8 mouse cellular contexts compared by ENCODE assay signal in the genomic region with DNA sequence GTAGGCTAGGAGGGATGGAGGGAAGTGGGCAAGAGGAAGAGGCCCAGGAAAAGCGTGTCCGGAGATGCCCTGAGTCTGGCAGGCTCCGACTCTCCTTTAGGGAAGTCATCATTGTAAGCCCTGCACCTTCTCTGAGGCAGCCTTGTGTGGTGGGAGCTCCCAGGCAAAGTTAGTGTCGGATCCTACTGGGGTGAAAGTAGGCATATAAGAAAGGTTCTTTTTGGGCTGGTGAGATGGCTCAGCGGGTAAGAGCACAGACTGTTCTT. TPM values are rescaled to one million over a fixed set of nuclear protein-coding genes. Genes with fewer than 3 reads are reported as not detected.
DNase-seq lines count a peak whose midpoint lies in the region; ATAC-seq and TF ChIP-seq lines count a peak whose summit lies in the region.

No protein-coding gene starts in this region.

- H3K9ac ChIP-seq in heart, embryonic 12.5 days: peak overlapping the region; percentile 80
- H3K9ac ChIP-seq in ES-E14 (ENCODE audit: insufficient read depth, low read depth, low read length, poor library complexity, severe bottlenecking): peak overlapping the region; percentile 84

- H3K27ac ChIP-seq in heart, embryonic 12.5 days (ENCODE audit: poor library complexity, severe bottlenecking): peak overlapping the region; percentile 65
- H3K27ac ChIP-seq in ES-E14 (ENCODE audit: insufficient read depth, low read depth, low read length, poor library complexity, severe bottlenecking): no peak overlapping the region; the same call in 1 of the 2 replicates

- no peak for ATAC-seq in heart, embryonic 12.5 days (ENCODE audit: insufficient number of reproducible peaks, low FRiP score)
- ATAC-seq in granulocyte monocyte progenitor cell, adult 5-6 weeks (replicated peaks; ENCODE audit: poor library complexity, severe bottlenecking): peak; percentile 65
- ATAC-seq in CD4-positive, CD25-positive, alpha-beta regulatory T cell, adult 4 months: no peak

- peak overlapping the region; percentile 71 for H3K4me3 ChIP-seq in heart, embryonic 12.5 days
- peak overlapping the region; percentile 81 to 87 for H3K4me3 ChIP-seq in ES-E14 (ENCODE audit: insufficient read depth in 1 of 2, low read depth in 1 of 2, low read length in 2 of 2, poor library complexity in 1 of 2, severe bottlenecking in 1 of 2)
- peak overlapping the region; percentile 93 for H3K4me3 ChIP-seq in megakaryocyte, embryonic 14.5 days (replicated peaks)

- DNase-seq in heart, adult 9 months (ENCODE audit: low spot score in 2 of 2): no peak
- no peak for DNase-seq in ES-E14 (ENCODE audit: low read depth, low spot score)
- no peak for DNase-seq in frontal cortex, postnatal 25 days (ENCODE audit: low spot score in 2 of 2)
- DNase-seq in left cerebral cortex, adult 9 months (ENCODE audit: low spot score in 2 of 2): no peak

- under 1% methylated on average over 5 of the region's 5 CpGs for WGBS in heart, embryonic 12.5 days

- H3K4me1 ChIP-seq in heart, embryonic 12.5 days (replicated peaks): peaks cover 19% of the 10 kb centered on the region
- H3K4me1 ChIP-seq in ES-E14 (ENCODE audit: control insufficient read depth in 2 of 2, insufficient read depth in 2 of 2, low read length in 2 of 2, poor library complexity in 1 of 2): peaks cover 4 to 22% of the 10 kb centered on the region in 2 experiments; a peak in 2 of 4 replicates
- peaks cover 62% of the 10 kb centered on the region for H3K4me1 ChIP-seq in megakaryocyte, embryonic 14.5 days

- H3K9me3 ChIP-seq in heart, embryonic 12.5 days (replicated peaks): no peaks in the 10 kb centered on the region
- no peaks in the 10 kb centered on the region for H3K9me3 ChIP-seq in ES-E14 (ENCODE audit: control insufficient read depth, insufficient read depth, low read depth, low read length)
- no peaks in the 10 kb centered on the region for H3K9me3 ChIP-seq in megakaryocyte, embryonic 14.5 days

- in situ Hi-C loops in ES-E14 (cut with MboI; ENCODE audit: low sequenced_read_pairs in 2 of 2, unreplicated experiment in 2 of 2): no loop called here

- H3K27me3 ChIP-seq in heart, embryonic 12.5 days (replicated peaks): no peaks in the 10 kb centered on the region
- no peaks in the 10 kb centered on the region for H3K27me3 ChIP-seq in megakaryocyte, embryonic 14.5 days (replicated peaks)

- peak overlapping the region; percentile 89 for H3K4me2 ChIP-seq in heart, embryonic 12.5 days

- peaks cover 30% of the 10 kb centered on the region for H3K36me3 ChIP-seq in heart, embryonic 12.5 days
- peaks cover 34% of the 10 kb centered on the region for H3K36me3 ChIP-seq in ES-E14 (ENCODE audit: control insufficient read depth, insufficient read depth, low read length, poor library complexity, severe bottlenecking)
- peaks cover 44% of the 10 kb centered on the region for H3K36me3 ChIP-seq in megakaryocyte, embryonic 14.5 days (replicated peaks; ENCODE audit: low read length)

TF ChIP-seq in ES-E14, 5 proteins besides CTCF, POLR2A, EP300 and RAD21:
- TF ChIP-seq CHD2 (IDR thresholded peaks at IDR 0.05; ENCODE audit: low read depth, low read length) (no peak), MAFK (IDR thresholded peaks at IDR 0.05; ENCODE audit: insufficient read depth, low read depth, low read length) (no peak), HCFC1 (IDR thresholded peaks at IDR 0.05; ENCODE audit: borderline replicate concordance, insufficient read depth, low read length) (no peak), ZC3H11A (IDR thresholded peaks at IDR 0.05; ENCODE audit: borderline replicate concordance, low read depth, low read length) (no peak), ZNF384 (IDR thresholded peaks at IDR 0.05; ENCODE audit: low read depth, low read length) (no peak)

RNA-seq across cellular contexts. Expression of a gene that starts 0.7 kb away (rescaled TPM):
- 52.2 and 58.2 TPM in 2 replicates for polyA plus RNA-seq in heart, embryonic 12.5 days (2016; fragmentation: Nextera tagmentation; extraction: Ambion mirVana)
- total RNA-seq in ES-E14 (2012; rRNA removed): 122 and 151 TPM in 2 replicates
- 48.7 and 53.2 TPM in 2 replicates for total RNA-seq in granulocyte monocyte progenitor cell, adult 5-6 weeks (2014; fragmentation: Nextera tagmentation)
- total RNA-seq in granulocyte monocyte progenitor cell, adult 5-6 weeks (2017): 27.8 and 28.4 TPM in 2 replicates
- polyA plus RNA-seq in megakaryocyte, embryonic 14.5 days (2012; ENCODE audit: insufficient read depth, low replicate concordance): 54.5 and 76.2 TPM in 2 replicates
- 10 to 100 TPM; 40.9 to 59.2 TPM for polyA plus RNA-seq in CD4-positive, CD25-positive, alpha-beta regulatory T cell, adult 4 months (2017; shearing (Covaris generic))

RNA-seq across cellular contexts. Expression of a gene that starts 11.8 kb away (rescaled TPM):
- polyA plus RNA-seq in heart, embryonic 12.5 days (2016; fragmentation: Nextera tagmentation; extraction: Ambion mirVana): 0.15 TPM in 2 replicates
- total RNA-seq in ES-E14 (2012; rRNA removed): 68.3 and 219 TPM in 2 replicates
- not detected in 2 replicates for total RNA-seq in granulocyte monocyte progenitor cell, adult 5-6 weeks (2014; fragmentation: Nextera tagmentation)
- total RNA-seq in granulocyte monocyte progenitor cell, adult 5-6 weeks (2017): not detected in 2 replicates
- polyA plus RNA-seq in megakaryocyte, embryonic 14.5 days (2012; ENCODE audit: insufficient read depth, low replicate concordance): not detected in 2 replicates
- polyA plus RNA-seq in CD4-positive, CD25-positive, alpha-beta regulatory T cell, adult 4 months (2017; shearing (Covaris generic)): not detected

RNA-seq across cellular contexts. Expression of a gene that starts 30.1 kb away (rescaled TPM):
- polyA plus RNA-seq in heart, embryonic 12.5 days (2016; fragmentation: Nextera tagmentation; extraction: Ambion mirVana): 1.00 and 1.1 TPM in 2 replicates
- 281 and 714 TPM in 2 replicates for total RNA-seq in ES-E14 (2012; rRNA removed)
- total RNA-seq in granulocyte monocyte progenitor cell, adult 5-6 weeks (2014; fragmentation: Nextera tagmentation): 1.5 TPM in 1 of 2 replicates, not detected in the other
- total RNA-seq in granulocyte monocyte progenitor cell, adult 5-6 weeks (2017): 0.47 TPM in 1 of 2 replicates, not detected in the other
- 0.83 TPM in 1 of 2 replicates, not detected in the other for polyA plus RNA-seq in megakaryocyte, embryonic 14.5 days (2012; ENCODE audit: insufficient read depth, low replicate concordance)
- polyA plus RNA-seq in CD4-positive, CD25-positive, alpha-beta regulatory T cell, adult 4 months (2017; shearing (Covaris generic)): not detected

RNA-seq across cellular contexts. Expression of a gene that starts 37.4 kb away (rescaled TPM):
- polyA plus RNA-seq in heart, embryonic 12.5 days (2016; fragmentation: Nextera tagmentation; extraction: Ambion mirVana): 10.2 and 10.6 TPM in 2 replicates
- total RNA-seq in ES-E14 (2012; rRNA removed): 14.7 and 30.5 TPM in 2 replicates
- 29.5 and 36.9 TPM in 2 replicates for total RNA-seq in granulocyte monocyte progenitor cell, adult 5-6 weeks (2014; fragmentation: Nextera tagmentation)
- 14.8 and 16.1 TPM in 2 replicates for total RNA-seq in granulocyte monocyte progenitor cell, adult 5-6 weeks (2017)
- 1.5 and 6.7 TPM in 2 replicates for polyA plus RNA-seq in megakaryocyte, embryonic 14.5 days (2012; ENCODE audit: insufficient read depth, low replicate concordance)
- 10 to 100 TPM; 17.2 to 34.7 TPM for polyA plus RNA-seq in CD4-positive, CD25-positive, alpha-beta regulatory T cell, adult 4 months (2017; shearing (Covaris generic))

RNA-seq across cellular contexts. Expression of a gene that starts 53.8 kb away (rescaled TPM):
- 30.7 and 32.3 TPM in 2 replicates for polyA plus RNA-seq in heart, embryonic 12.5 days (2016; fragmentation: Nextera tagmentation; extraction: Ambion mirVana)
- total RNA-seq in ES-E14 (2012; rRNA removed): 39.6 and 41.2 TPM in 2 replicates
- 18.0 and 23.5 TPM in 2 replicates for total RNA-seq in granulocyte monocyte progenitor cell, adult 5-6 weeks (2014; fragmentation: Nextera tagmentation)
- 29.5 and 29.8 TPM in 2 replicates for total RNA-seq in granulocyte monocyte progenitor cell, adult 5-6 weeks (2017)
- polyA plus RNA-seq in megakaryocyte, embryonic 14.5 days (2012; ENCODE audit: insufficient read depth, low replicate concordance): 8.2 and 18.2 TPM in 2 replicates
- polyA plus RNA-seq in CD4-positive, CD25-positive, alpha-beta regulatory T cell, adult 4 months (2017; shearing (Covaris generic)): 10 to 100 TPM; 44.4 to 50.2 TPM
